Mouse (Mus musculus): ENCODE results near the gene N4bp1. TPM values are rescaled to one million over a fixed set of nuclear protein-coding genes. Genes with fewer than 3 reads are reported as not detected.
A peak's percentile ranks its signal among the peaks of the same experiment; 100 is the strongest.

The N4bp1 gene
- total RNA-seq (2021) = 10 to 100 TPM; 45.4 to 45.5 TPM
- long read RNA-seq, full-length matches to known transcripts = 23 of 39 reads
- long read RNA-seq, partial matches to known transcripts = 5 of 39 reads
- long read RNA-seq, other reads (novel, unspliced or antisense) = 11 of 39 reads

DNA sequence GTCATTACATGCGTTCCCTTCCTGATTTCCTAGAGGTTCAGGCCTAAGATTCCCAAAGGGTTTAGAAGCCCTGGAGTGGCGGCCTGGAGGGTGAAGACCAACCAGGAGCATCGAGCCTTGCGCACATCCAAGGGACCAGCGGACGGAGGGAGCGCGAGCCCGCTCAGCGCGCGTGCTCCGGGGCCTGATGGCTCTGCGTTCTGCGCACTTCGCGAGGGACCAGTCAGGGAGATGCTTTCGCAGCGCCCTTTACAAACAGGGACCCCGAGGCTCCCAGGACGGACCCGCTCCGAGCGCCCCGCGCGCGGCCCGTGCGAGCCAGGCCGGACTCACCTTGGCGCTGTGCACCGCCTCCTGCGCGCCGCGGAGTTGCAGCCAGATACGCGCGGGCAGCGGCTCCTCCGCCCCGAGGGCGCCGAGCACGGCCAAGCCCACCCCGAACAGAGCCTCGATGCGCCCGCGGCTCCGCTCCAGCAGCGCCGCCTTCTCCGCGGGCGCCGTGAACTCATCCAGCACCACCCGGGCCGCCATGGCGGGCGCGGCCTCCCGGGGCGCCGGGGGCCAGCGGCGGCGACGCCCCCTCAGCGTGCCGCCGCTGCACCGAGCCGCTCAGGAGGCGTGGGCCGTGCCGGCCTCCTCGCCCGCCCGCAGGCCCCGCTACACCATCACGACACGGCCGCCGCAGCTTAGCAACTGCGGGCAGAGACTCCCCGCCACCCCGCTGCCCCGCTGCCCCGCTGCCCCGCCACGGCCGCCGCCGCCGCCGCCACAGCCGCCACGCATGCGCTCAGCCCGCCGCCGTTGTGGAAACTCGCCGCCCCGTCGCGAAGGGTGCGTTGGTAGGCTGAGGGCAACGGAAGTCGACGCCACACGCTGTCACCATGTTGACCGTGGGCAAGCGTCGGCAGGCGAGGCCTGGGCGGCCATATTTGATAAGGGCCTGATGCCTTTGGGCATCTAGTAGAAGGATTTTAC is at the start of gene N4bp1:
N4bp1 (minus strand) TSS at position 770 of the 975 bp plus-strand sequence.
- DNase-seq (ENCODE audit: low spot score in 2 of 2) = peak; percentile 92 to 95

DNA sequence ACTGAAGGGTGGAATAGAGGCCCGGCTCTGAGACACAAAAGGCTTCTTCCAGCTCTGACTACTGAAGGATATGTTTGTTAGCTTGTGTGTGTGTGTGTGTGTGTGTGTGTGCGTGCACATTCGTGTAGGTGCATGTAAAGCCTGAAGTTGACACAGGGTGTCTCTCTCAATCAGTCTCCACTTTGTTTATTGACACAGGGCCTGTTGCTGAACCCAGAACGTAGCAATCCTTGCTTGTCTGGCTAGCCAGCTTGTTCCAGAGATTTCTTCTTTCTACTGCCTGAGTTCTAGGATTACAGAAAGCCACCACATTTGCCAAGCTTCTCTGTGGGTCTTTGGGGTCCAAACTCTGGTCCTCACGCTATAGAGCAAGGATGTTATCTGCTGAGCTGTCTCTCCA is 49.8 kb upstream of the N4bp1 start:
- no peak for DNase-seq (ENCODE audit: low spot score in 2 of 2)

DNA sequence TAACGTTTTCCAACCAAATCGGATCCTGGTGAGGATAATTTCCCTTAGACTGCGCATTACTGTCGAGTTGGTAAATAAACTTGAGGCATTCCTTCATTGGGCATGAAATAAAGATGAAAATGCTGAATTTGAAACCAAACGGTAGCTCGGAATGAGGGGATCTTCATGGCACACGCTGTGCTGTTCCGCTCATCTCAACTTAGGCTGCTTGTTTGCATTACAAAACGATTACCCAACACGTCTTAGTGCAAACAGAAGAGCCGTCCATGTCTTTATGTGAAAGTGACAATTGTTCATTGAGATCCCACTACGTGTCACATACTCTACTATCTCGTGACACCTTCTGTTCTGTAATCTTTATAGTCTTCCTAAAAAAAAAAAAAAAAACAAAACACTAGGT is 49.3 kb upstream of the N4bp1 start:
- no peak for DNase-seq (ENCODE audit: low spot score in 2 of 2)

DNA sequence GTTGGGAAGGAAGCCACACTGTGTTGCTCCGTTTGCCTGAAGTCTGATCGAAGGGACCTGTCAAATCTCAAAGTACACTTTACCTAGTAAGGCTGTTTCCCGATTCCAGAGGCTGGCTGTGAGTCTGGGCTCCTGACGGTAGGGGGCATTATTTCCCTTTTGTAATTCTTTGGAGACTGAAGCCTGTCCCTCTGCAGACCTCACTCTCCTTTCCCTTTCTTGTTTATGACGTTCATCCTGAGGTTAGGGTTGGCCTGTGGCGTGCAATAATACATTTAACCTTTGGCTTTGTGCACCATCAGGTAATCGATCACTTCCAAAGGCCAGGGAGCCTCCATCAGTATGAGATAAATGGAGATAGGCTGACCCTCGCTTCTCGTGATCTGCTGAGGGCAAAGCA is 48.8 kb upstream of the N4bp1 start:
- peak; percentile 54 to 80 for DNase-seq (ENCODE audit: low spot score in 2 of 2)

DNA sequence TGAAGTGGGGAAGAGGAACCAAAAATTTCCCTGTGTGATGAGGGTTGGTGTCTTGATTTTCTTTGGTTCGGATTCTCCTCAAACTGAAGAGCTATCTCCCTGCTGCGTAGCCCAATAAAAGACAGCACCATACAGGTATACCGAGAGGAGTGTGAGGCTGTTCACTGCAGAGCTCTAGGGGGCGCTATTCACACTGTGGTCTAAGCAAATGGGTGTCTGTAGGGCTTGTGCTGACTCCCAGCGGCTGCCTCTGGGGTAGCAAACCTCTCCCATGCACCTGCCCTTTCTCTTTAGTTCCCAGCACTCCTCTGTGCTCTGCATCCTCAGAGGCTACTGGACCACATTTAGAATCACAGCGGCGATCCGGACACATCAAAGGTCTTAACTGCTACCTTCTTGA is 41.2 kb upstream of the N4bp1 start:
- DNase-seq (ENCODE audit: low spot score in 2 of 2) = no peak

DNA sequence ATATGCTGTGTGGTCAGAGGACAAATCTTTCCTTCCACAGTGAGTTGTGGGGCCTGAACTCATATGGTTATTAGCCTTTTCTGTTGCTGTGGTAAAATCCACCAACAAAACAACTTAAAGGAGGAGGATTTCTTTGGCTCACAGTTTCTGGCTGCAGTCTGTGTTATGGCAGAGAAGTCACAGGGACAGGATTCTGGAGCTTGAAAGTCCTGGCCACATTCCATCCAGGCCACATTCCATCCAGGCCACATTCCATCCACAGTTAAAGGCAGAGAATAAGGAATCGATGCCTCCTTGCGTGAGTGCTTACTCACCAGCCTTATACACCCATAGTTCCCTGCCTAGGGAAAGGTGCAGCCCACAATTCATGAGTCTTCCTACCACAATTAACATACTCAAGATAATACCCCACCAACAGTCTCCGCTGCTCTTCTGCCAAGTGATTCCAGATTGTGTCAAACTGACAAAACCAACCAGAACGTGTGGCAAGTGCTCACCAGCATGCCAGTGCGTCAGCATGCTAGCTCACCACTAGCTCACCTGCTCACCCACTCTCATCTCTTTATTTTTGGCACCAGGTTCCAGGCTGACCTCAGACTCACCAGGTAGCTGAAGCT is 38.3 kb upstream of the N4bp1 start:
- DNase-seq (ENCODE audit: low spot score in 2 of 2) = no peak

DNA sequence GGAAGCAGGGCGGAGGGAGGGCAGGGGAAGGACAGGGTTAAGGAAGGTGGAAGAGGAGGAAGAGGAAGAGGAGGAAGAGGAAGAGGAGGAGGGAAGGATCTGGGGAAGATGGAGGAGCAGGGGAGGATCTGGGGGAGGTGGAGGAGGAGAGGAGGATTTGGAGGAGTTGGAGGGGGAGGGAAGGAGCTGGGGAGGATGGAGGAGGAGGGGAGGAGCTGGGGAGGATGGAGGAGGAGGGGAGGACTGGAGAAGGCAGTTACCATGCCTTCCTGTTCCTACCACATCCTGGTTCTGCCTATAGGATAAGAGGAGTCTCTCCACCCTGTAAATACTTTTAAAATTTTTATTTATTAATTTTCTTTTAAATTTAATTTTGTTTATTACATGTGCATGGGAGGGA is 37.6 kb upstream of the N4bp1 start:
- no peak for DNase-seq (ENCODE audit: low spot score in 2 of 2)

DNA sequence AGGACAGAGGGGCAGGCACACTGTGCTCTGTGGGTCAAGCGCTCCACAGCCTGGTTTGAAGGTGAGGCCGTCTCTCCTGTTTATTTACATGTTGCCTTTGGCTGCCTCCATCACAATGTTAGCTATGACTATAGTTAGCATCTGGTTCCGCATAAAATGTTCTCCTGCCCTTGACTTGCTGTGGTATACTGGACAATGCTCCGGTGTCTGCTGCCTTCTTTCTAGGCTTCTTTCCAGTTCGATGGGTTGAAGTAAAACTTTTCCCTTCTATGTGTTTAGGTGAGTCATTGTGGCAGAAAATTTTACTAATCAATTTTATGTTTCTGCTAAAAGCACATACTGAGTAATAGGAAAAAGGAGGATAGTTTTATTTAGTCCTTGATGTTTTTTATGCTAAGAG is 37.1 kb upstream of the N4bp1 start:
- DNase-seq (ENCODE audit: low spot score in 2 of 2) = no peak

DNA sequence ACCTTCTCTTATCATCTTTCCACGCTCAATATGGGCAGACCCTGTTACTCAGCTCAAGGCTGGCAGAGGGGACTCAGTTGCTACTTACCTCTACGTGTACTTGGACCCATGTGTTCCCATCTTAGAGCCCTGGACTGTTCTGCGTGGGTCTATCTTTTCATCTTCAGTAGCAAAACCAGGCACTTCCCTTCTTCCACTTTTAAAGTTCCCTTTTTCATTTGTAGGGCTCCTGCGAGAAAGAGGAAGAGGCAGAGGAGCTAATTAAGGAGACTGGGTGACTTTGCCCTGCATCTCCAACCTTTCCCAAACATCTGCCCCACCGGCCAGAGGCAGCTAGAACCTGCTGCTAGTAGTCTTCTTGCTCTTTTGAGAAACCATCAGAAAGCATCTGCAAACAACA is 35.9 kb upstream of the N4bp1 start:
- DNase-seq (ENCODE audit: low spot score in 2 of 2) = no peak

DNA sequence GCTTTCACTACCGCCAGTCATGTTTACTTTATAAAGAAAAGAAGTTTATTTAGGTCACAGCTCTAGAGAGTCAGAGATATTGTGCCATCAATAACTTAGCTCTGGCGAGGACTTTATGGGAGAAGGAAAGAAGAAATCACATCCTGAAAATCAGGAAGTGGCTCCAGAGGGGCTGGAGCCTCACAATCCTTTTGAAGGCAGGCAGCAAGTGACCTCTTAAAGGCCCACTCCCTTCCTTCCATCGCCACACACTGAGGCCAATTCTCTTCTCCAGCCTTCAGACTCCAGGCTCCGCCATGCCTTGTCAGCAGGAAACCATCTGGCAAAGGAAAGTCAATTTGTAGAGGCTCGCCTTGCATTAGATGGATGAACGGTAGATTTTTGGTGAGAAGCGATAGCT is 35.4 kb upstream of the N4bp1 start:
- DNase-seq (ENCODE audit: low spot score in 2 of 2) = no peak

DNA sequence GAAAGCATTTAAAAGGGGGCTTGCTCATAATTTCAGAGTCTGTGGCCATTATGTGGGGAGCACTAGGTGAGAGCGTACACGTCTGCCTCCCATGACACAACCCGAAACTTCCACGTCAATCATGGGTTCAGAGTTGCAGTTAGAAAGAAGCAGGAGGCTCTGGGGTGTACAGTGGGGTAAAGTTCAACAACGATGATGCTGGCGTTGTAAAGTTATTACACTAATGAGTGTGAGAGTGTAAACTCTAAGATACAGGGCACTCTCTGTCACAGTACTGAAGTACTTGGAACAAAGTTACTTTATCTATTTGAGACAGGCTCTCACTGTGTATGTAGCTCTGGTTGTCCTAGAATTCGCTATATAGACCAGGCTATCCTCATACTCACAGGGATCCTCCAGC is 35.0 kb upstream of the N4bp1 start:
- DNase-seq (ENCODE audit: low spot score in 2 of 2) = no peak

DNA sequence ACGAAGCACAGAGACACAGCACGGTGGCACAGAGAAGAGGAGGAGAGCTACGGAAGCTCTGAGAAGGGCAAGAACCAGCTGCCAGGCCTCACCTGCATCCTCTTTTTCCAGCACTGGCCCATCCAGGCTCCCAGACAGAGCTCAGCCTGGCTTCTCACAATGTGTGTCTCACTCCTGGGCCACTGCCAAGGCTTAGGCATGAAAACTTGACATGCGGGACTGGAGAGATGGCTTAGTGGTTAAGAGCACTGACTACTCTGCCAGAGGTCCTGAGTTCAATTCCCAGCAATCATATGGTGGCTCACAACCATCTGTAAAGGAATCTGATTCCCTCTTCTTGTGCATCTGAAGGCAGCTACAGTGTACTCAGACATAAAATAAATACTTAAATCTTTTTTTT is 34.2 kb upstream of the N4bp1 start:
- no peak for DNase-seq (ENCODE audit: low spot score in 2 of 2)

DNA sequence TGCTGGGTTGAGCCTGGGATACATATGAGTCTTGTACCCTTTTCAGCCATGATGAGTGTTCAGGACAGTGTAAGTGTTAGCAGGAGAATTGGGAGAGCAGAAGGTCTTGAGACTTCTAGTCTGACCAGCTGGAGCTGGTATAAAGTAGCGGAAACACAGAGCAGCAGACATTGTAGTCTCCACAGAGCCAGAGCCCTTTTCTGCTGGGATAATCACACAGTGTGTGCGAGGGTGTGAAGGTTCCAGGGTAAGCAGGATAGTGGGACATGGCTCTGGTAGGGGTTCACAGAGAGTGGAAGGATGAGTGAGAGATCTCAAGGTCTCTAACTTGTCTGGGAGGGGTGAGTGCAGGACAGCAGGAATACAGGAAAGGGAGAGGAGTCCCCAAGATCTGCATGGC is 33.0 kb upstream of the N4bp1 start:
- no peak for DNase-seq (ENCODE audit: low spot score in 2 of 2)

DNA sequence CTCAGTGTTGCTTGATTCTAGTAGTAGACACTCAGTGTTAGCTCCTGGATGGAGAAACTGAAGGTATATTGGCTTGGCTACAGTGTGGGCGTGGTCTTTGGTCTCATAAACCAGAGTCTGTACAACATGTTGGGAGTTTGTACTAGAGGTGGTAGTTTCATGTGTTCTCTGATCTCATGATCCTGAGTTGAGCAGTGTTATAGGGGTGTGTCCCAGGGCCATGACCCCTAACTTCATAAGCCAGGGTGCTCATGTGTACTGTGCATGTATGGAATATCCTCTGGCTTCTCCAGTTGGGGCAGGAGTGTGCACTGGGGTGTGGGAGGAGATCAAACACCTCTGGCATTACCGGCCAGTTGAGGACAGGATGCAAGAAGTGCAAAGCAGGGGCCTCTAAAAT is 32.6 kb upstream of the N4bp1 start:
- DNase-seq (ENCODE audit: low spot score in 2 of 2) = no peak

DNA sequence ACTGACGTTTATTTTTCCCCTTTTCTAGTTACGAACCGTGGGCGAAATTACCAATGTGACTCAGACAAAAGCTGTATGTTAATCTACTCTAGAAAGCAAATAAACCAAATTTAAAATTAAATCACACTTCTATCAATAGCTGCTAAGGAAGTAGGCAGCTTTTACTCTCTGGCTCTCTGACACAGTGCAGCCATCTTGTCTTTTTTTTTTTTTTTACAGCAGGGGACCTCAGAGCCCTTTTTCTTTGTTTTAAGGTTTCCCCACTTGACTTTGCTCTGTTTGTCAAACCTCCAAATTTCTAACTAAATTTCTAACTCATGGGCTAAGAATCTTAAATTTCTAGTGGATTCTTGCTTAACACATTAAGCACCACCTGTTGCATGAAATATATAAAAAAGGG is 31.3 kb upstream of the N4bp1 start:
- no peak for DNase-seq (ENCODE audit: low spot score in 2 of 2)

DNA sequence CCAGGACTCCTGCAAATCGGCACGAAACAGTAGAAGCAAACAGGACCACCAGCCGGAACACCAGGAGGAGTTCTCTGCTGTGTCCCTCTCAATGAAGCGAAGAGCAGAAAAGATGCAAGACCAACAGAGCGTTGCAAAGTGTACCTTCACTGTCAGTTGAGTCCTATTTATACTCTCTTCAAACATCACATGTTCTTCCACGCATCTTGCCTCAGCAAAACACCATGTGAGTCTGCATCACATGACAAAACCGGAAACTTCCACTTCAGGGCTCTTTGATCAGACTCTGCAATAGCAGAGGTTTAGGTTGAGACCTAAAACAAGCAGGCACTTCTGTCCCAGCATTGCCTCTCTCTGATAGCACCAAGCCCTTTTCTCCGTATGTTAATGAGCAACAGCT is 26.1 kb upstream of the N4bp1 start:
- no peak for DNase-seq (ENCODE audit: low spot score in 2 of 2)

DNA sequence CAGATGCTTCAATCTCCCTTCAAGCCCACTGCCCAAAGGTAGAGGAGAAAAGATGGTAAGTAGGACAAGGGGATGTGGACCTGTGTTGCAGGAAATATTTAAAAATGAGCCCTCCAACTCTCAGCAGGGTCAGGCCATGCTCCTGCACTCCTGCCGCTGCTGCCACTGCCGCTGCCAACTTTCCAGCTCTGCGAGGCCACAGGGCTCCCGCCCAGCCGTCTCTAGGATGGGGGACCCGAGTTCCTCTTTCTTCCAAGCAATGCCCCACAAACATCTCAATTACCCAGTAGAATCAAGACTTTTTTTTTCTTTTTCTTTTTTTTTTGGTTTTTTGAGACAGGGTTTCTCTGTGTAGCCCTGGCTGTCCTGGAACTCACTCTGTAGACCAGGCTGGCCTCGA is 25.2 kb upstream of the N4bp1 start:
- DNase-seq (ENCODE audit: low spot score in 2 of 2) = no peak

DNA sequence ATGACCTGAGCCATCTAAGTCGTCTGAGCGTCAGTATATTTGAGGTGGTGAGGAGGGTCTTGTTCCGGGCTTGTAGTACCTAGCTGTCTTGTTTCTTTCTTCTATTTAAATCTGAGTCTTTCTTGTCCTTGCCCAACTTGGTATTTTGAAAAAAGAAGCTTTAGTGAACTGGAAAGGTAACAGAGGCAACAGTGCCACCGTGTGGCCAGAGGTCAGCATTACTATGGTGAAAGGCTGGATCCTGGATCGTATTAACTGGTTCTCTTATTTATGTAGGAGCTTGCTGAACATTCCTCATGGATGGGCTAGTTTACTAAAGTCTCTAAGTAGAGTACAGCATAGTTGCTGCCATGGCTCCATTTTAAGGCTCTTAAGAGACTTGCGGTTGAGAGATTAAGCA is 23.5 kb upstream of the N4bp1 start:
- DNase-seq (ENCODE audit: low spot score in 2 of 2) = peak; percentile 56 to 90

DNA sequence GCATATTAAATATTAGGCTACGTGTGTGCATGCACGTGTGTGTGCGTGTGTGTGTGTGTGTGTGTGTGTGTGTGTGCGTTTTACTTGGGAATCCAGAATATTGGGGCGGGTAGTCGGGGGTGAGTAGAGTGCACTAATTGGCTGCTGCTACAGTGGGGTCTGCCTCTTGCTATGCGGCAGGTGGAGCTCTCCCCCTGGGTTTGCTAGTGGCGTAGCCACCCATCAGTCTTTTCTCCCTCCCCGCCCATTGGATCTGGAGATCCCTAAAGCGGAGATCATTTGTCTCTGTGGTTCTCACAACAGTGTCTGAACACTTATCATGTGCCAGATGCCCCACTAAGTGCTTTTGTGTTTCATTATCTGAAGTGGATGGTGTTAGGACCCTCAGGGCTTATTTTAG is 19.9 kb upstream of the N4bp1 start:
- no peak for DNase-seq (ENCODE audit: low spot score in 2 of 2)

DNA sequence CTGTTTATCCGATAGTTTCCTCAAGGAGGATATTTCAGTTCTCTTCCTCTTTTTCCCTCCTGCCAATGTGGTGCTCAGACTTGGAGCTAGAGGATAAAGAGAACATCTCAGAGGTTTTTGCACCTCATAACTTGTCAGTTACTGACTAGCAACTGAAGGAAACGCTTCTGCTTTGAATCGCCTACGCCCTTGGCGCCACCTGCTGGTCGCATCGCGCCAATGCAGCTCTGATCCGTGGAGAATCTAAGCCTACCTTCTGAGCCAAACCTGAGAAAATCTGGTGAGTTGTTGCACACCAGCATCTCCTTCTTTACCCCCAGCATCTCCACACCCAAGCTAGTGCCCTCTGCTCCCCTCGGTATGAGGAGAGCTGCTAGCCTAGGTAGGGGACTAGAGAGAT is 18.0 kb upstream of the N4bp1 start:
- peak; percentile 74 to 93 for DNase-seq (ENCODE audit: low spot score in 2 of 2)

DNA sequence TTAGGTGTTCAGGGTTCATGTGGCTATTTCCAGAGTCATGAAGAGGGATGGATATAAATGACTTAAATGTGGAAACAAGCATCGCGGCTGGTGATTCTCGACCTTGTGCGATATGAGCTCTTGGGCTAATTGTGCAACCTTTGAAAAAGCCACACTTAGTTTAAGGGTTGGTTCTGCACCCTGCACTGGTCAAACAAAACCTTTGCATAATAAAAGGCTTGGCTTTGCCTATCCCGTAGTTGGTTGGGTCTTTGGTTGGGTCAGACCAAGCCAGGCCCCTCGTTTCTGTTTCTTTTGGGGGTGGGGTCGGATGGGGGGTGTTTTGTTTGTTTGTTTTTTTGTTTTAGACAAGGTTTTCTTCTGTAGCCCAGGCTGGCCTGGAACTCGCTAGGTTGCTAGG is 17.6 kb upstream of the N4bp1 start:
- DNase-seq (ENCODE audit: low spot score in 2 of 2) = no peak

DNA sequence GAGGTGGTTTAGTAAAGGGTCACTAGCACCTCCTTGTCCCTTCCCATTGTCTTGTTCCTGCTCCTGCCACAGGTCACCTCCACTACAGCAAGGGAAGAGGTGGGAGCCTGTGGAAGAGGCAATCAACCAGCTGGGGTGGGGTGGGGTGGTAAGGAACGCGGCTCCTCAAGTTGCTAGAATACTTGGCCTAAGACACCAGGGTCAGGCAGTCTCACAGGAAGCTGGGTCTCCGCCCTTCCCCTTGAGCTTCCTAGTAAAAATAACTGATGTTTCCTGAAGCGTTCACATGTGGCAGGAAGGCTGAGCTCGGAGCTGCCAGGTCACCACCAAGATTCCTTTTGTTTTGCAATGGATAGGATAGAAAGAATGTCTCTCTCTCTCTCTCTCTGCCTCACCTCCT is 16.9 kb upstream of the N4bp1 start:
- DNase-seq (ENCODE audit: low spot score in 2 of 2) = no peak
